Mouse (Mus musculus) regulatory T cell (primary cell): ENCODE data around the gene Lzts2.

Source experiments
- in situ Hi-C: fragments of 300-600 bp; cut with MboI, MseI; formaldehyde crosslinking; loops from one replicate; pipeline ENCODE4 v1.15.1; 2025; ENCODE audit warnings: high pct_unique_total_duplicates

The Lzts2 gene

DNA sequence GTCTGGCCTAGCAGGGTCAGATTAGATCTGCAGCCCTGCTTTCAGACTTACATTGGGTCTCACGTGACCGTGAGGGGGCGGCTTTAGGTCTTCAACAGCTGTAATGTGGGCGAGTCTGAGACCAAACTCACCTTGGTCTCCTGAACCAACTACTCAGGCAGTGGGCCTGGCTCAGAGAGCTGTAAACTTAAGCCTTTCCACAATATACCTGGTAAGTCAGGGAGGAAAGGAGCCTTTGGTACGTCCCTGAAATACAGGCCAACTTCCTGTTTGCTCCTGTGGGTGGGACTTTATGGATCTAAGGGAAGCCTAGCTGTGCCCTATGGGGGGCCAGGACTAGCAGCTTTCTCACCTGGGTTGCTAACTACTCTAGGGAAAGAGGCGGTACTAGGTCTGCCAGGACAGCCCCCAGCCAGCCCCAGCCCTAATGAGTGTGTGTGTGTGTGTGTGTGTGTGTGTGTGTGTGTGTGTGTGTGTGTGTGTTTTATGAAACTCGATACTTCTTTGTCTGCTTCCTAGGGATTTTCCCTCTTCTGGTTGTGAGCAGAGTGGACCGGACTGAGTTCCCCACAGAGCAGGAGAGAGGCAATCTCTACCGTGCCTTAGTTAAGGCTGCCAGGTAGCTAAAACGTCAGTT is at the start of gene Lzts2:
Gene Lzts2 (plus strand): TSS at position 80 of the 637 bp plus-strand sequence.
- in situ Hi-C loops, result no loop called here

DNA sequence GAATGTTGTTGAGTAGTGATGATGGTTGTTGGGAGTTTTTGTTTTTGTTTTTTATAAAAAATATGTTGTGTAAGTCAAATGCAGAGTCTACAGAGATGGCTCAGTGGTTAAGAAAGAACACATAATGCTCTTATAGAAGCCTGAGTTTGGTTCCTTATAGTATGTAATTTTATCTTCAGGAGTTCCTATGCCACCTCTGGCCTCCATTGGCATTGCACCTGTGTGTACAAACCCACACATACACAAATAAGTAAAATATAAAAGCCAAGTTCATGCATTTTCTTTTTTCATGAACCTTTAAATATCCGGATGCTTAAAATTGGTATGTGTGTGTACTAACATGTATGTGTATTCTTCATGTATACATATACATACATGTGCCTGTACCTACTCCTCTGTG is 48.2 kb upstream of the Lzts2 start:
- in situ Hi-C loops, result loop anchor here (25.0 kb wide), 1 partner anchor 796 kb away; no protein-coding TSS in a partner anchor

DNA sequence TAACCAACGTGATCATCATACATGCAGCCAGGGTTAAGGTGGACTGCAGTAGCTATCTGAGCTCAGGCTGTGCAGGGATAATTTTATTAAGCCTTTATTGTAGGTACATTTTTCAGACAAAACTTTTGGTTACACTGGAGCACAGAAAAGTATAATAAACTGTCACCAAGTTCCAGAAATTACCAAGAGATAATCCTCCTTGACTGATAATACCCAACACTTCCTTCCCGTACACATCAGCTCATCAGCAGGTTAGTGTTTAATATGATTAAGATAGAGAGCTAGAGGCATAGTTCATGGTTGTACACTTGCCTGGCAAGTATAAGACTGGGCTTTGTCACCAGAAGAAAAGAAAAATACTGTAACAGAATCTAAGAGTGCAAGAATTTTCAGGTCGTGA is 45.9 kb upstream of the Lzts2 start:
- in situ Hi-C loops, result loop anchor here (25.0 kb wide), 1 partner anchor 794 kb away; no protein-coding TSS in a partner anchor

DNA sequence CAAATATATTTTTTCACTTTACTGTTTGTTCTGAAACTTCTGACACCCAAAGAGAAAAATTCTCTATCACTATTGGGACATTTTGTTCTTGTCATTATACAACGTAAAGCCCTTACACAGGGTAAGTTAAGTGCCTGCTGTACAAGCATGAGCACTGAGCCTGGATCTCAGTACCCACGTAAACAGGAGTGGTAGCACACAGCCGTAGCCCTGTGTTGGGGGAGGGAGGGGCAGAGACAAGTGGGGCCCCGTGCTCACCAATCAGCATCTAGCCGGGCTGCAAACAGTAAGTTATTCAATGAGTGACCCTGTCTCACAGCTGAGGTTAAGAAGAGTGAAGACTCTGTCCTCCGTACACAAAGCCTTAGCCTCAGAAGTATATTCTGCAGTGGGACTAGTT is 37.6 kb upstream of the Lzts2 start:
- in situ Hi-C loops, result no loop called here

DNA sequence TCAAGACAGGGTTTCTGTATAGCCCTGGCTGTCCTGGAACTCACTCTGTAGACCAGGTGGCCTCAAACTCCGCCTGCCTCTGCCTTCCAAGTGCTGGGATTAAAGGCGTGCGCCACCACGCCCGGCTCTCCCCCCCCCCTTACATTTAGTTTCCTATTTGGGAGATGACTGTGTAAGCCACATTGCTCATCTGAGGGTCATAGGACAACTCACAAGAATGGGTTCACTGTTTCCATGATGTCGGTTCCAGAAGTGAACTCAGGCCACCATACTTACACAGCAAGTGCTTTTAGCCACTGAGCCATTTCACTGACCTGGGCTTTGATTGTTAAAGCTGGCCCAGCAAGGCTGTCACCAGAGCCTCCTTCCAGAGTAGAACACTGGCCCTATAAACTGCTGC is 37.1 kb upstream of the Lzts2 start:
- in situ Hi-C loops, result no loop called here

DNA sequence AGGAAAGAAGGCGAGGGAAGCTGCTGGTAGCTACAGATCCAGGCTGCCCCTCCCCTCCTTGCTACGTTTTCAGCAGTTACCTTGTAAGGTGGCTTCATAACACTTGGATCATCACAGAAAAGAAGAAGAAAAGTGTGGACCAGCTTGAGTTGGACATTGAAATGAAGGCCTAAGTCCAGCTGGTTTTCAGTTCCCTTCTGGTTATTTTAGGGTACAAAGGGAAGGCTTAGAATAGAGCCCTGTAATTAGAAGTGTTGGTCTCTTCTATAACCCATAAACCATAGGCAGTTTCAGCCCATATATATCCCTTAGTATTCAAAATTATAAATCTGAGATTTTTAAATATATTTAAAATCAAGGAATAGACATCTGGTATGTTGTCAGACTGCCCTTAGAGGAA is 33.4 kb upstream of the Lzts2 start:
- in situ Hi-C loops, result no loop called here

DNA sequence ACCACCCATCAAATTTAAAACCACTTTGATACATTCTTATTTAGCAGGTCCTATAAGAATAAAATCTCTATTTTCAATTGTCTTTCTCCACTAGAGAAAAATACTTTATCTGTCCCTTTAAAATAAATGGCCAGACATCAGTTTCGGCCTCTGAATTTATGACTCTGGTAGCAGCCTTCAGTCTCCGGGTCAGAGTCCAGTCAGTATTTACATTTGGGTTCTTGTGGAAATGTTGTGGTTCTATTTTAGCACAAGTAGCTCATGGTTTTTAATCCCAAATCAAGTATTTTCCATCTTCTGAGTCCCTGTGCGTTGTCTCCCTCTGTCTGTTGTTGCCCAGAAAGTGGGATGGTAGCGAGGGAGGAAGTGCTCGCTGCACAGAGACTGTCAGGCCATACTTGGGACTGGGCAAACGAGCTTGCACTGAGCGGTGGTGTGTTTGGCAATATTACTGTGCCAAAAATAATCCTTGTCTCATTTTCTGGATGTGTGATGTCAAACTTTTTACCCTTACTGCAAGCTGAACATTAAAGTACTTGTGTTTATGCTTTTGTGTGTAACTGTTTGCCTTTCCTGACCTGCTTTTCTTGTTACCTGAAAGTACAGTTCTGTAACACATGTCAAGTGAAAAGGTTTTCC is 31.6 kb upstream of the Lzts2 start:
- in situ Hi-C loops, result no loop called here

DNA sequence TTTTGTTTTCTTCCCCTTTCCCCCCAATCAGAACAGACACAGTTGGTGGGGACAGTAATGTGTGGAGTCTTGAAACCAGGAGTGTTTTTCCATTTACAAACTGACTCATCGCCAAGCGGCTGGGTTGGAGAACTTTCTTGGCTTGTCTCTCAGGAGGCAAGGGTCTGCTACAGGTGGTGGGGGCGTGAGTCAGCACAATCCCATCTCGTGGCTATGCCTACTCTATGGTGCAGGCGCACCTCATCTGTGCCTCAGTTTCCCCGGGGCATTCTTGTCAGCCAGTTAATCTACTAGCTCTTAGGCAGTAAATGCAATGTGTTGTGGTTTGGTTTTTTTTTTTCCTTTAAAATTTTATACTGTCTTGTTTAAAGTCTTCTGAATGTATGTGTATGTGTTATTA is 30.8 kb upstream of the Lzts2 start:
- in situ Hi-C loops, result no loop called here

DNA sequence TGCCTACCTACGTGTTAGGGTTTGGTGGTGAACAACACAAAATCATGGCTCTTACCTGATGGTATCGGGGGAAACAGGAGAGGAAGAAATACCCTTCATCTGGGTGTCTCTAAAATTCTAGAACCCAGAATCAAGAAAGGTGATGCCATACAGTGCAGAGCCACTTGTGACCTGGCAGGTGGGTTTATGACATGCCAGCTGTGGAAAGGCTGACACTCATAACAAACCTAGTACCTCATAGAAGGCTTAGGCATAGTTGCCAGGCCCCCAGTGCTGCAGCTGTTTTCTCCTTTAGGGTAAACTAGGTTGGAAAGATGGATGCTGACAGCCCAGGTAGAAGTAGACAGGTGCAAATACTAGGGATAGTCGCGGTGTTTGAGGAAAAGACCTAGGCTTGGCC is 29.8 kb upstream of the Lzts2 start:
- in situ Hi-C loops, result no loop called here

DNA sequence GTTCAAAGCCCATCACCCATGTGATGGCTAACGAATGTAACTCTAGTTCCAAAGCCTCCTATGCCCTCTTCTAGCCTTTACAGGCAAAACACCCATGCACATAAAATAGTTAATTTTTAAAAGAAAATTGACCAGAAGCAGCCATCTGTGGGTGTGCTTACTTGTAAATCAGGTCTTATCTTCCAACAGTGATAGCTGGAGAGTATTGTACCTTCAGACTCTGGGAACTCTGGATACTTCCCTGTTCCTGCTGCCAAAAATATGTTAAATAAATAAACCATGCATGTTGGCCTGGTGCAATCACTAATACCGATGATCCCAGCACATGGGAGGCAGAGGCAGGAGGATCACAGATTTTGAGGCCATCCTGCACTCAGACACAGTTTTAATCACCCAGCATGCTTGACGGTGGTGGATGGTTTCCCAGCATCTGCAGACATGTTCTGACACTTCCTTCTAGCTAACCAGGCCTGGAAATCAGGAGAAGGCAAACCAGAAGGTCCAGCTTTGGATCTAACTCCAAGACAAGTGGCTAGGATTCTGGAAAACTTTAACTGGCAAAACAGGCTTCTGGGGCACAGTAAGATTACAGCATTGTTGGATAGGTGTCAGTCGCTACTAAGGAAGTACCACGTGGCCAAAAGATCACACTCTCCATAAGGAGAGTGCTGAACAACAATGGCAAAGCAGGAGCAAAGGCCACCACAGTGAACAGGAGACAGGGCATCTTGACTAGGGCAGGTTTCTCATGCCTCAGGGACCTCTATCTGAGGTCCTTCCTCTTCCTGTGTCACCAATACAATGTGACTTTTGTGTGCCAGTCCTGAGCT is 28.8 kb upstream of the Lzts2 start:
- in situ Hi-C loops, result no loop called here

DNA sequence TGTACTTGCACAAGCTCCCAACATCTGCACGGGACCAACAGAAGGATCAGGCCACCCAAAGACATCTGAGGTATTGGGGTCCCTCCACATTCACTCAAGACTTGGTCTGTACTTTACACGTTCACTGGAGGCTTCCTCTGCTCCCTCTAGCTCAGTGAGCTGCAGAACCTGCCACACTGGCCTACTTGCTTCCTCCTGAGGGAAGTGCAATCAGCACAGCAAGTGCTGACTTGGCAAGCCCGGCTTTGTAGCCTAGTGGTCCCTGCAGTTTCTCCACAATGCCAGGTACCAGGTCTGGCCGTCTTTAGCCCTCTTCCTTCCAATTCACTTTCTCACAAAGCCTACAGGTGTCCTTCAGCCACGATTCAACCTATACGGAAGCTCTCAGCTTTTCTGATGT is 27.2 kb upstream of the Lzts2 start:
- in situ Hi-C loops, result no loop called here

DNA sequence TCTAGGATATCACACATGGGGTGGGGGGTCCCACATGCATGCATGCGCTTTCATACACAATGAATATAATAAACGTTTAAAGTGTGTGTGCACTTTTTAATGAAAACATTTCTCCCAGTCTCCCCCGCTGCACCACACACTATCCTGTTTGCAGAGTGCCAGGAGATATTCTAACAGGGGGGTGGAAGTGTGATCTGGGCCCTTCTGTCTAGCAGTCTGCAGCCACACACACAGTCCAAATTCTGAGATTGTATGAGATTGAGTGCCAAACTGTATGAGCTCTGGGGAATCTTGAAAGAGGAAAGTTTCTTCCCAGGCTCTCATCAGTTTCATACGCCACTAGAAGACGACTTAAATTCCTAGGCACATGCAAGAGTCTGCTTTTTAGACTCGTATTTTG is 26.4 kb upstream of the Lzts2 start:
- in situ Hi-C loops, result no loop called here

DNA sequence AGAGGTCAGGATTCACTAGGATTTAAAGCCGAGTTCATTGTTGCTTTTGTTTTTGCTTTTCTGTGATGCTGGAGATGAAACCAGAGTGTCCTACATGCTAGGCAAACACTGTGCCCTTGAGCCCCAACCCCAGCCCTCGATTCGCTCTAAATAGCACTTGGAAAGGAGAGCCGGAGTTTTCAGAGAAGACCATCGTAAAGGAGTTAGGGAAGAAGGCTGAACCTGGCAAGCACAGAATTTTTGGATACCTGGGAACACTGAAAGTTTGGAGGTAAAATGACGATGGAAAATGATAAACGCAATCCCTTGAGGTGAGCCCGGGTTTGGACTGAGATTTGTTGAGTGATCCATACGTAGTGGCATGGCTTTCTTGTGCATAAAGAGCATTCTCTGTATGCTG is 25.9 kb upstream of the Lzts2 start:
- in situ Hi-C loops, result no loop called here

DNA sequence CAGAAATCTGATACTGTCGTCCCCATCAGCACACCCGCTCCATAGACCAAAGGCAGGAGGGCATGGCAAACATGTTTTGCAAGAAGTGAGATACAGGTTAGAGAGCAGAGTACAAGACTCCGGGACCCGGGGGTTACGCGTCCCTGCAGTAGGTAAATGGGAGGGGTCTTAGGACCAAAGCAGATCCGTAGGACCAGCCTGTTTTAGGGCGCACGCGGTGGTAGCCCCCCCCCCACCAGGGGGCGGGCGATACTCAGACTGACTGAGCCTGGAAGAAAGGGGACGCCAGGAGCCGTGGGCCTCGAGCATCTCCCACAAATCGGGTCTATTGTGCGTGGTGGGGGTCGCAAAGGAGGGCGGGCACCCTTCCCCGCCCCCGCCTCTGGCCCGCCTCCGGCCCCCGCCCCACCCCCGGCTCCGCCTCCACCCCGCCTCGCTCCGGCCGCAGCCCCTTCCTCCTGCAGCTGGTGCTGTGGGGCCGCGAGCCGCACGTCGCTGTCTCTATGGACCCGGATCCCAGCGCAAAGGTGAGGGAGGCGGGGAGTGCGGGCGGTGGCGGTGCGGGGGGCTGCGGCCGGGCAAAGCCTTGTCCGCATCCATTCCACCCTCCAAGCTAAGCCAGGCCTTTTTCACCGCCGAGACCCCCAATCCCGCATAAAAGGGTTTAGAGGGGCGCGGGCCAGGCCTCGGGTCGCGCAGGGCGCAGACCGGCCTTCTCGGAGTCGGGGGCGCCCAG is 25.2 kb upstream of the Lzts2 start, which contains the start of gene Sema4g:
Gene Sema4g (plus strand): TSS at position 271 of the 736 bp plus-strand sequence.
- in situ Hi-C loops, result no loop called here

DNA sequence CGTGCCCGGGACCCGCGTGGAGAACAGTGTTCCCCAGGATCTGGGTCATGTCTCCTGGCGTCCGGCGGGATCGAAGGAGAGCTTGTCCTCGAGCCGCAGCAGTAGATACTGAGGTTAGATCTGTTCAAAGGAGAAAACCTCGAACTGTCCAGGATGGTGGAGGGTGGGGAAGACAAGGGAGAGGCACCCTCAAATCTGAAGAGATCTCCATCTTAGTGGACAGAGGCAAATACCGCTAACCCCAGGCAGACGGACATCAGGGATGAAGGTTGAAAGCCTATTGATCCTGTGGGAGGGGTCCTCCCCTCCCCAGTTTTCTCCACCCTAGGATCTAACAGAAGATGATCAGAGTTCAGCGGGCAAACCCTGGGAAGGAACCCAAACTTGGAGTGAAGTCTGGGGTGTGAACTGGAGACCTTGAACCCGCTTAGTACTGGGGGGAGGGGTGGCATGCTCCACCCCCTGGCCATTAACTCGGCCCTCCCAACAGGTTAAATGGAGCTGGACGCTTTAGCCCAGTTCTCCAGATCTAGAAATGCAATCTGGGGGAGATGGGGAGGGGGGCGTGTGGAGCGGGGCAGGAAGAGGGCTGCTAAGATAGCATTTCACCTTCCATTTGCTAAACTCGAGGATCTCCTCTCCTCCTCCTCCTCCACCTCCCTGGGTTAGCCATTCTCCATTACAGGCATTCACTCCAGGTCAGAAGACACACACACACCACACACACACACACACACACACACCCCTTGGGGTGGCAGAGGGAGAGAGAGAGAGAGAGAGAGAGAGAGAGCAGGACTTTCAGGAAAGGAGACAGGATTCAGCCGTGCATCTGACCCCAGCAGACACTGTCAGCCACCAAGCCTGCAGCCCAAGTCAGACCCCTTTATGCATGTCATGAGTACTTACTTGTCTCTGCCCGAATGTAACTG is 24.4 kb upstream of the Lzts2 start:
- in situ Hi-C loops, result no loop called here

DNA sequence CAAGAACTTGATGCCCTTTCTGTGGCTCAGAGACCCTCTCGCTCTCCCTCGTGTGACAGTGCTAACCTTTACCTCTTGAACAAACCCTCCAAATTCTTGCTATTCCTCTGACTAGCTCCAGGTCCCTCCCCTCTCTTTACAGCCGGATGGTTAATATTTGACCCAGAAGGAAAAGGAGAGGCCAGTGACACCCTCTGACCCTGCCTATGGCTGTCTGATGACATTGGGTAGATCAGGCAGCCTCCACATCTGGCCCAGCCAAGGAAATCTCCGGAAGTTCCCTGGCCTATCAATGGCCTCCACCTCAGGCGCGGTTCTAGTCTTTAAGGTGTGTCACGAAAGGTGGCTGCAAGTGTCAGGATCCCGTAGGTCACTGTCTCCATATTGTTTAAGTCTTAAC is 23.2 kb upstream of the Lzts2 start:
- in situ Hi-C loops, result no loop called here

DNA sequence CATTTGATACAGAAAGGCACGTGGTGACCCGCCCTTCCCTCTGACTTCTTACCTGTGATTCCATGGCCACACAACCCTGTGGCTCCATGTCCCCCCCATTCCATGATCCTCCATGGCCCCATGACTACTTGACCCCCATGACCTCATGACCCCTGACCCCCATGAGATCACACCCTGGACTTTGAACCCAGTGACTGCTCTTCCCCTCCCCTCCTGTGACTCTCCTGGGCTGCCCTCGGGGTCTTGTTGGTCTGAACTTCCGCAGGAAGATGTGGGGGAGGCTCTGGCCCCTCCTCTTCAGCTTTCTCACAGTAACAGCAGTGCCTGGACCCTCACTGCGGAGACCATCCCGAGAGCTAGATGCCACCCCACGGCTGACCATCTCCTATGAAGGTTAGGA is 22.0 kb upstream of the Lzts2 start:
- in situ Hi-C loops, result no loop called here

DNA sequence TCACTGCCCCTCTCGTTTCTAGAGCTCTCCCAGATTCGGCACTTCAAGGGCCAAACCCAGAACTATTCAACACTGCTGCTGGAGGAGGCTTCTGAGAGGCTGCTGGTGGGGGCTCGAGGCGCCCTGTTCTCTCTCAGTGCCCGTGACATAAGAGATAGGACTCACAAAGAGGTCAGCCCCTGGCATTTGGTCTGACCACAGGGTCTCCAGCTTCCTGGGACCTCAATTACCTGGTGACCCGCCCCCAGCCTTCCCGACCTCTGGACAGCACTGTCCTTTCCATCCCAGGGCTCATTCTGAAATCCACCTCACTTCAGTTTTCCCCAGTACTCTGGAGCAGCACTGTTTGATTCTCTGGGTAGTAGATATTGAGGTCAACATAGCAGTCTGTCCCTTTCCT is 21.5 kb upstream of the Lzts2 start:
- in situ Hi-C loops, result no loop called here

DNA sequence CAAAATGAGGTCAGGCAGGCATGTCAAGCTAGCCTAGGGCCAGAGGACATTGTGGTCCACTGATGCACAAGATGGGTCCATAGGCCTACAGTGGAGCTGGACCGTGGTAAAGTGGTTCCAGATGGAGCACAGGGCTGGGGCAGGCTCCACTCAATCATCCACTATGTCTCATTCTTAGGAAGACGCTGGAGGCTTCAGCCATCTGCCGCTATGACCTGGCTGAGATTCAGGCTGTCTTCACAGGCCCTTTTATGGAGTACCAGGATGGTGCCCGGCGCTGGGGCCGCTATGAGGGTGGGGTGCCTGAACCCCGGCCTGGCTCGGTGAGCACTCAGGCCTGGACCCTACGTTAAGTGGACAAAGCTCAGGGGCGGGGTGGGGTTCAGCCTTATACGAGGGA is 16.4 kb upstream of the Lzts2 start:
- in situ Hi-C loops, result no loop called here

DNA sequence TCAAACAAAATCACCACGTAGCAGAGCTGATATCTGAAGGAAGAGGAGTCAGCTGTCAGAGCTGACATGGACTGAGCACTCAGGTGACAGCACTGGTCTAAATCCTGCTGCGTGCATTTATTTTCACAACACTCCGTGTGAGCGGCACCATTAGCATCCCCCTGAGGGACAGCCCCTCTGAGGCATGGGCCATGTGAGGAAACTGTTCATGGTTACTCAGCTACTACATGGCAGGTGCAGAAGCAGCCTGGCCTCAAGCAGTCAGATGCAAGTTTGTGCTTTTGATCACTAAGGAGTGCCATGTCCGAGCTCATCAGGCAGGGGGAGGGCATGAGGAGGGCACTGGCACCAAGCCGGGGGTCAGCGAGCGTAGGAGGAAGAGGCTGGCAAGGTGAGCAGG is 14.6 kb upstream of the Lzts2 start:
- in situ Hi-C loops, result no loop called here

DNA sequence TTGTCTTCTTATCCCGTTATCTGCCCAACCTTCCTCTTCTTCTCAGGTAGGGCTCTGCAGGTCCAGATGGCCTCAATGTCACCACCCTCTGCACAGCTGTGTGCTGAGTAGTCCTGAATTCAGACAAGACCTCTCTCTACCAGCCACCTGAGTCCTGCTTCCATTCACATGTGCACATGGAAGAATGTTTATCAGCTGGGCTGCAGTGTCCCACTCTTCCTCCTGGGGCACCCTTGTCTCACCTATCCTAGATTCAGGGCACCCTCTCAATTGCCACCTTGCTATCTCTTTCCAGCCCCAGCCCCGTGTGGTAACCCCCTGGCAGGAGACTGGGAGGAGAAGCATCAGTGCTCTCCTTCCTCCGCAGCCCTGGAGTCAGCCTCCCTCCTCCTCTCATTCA is 11.9 kb upstream of the Lzts2 start:
- in situ Hi-C loops, result no loop called here
